Mouse (Mus musculus) lung, postnatal 0 days (tissue): ENCODE measurements at regions not wholly inside any gene's neighbourhood (a gene's known extent, or its start where the extent isn't known, plus 50 kb on each side); places are given as distances from the start of the nearest gene placed in this dataset.

Source experiments
- ATAC-seq: fragments of 200-750 bp; cut with Nextera tagmentation; 2 replicates; pipeline ENCODE4 v1.8.0; 2017; ENCODE audit warnings: moderate library complexity
- DNase-seq: peaks from one replicate; pipeline ENCODE4 v3.0.0-alpha.2; 2016; ENCODE audit warnings: low spot score
- H3K27ac ChIP-seq: fragments of 300-500 bp; sonication (generic); 2 replicates; pipeline ENCODE4 v1.5.1; 2014; ENCODE audit warnings: antibody characterized with exemption, mild to moderate bottlenecking, low read length, mixed read lengths
- H3K27me3 ChIP-seq: fragments of 300-500 bp; sonication (generic); replicated peaks from 2 replicates; pipeline ENCODE4 v1.6.1; 2014; ENCODE audit warnings: low read length, mixed read lengths; ENCODE audit not compliant: insufficient read depth
- H3K36me3 ChIP-seq: fragments of 300-500 bp; sonication (generic); 2 replicates; pipeline ENCODE4 v1.6.1; 2014; ENCODE audit warnings: low read length, mixed read lengths; ENCODE audit not compliant: insufficient read depth
- H3K4me1 ChIP-seq: fragments of 300-500 bp; sonication (generic); 2 replicates; pipeline ENCODE4 v1.6.1; 2014; ENCODE audit warnings: antibody characterized with exemption, low read depth, low read length, mixed read lengths; ENCODE audit not compliant: insufficient read depth
- H3K4me2 ChIP-seq: fragments of 300-500 bp; sonication (generic); replicated peaks from 2 replicates; pipeline ENCODE4 v1.6.1; 2014; ENCODE audit warnings: low read depth, mild to moderate bottlenecking, low read length, moderate library complexity, mixed read lengths
- H3K4me3 ChIP-seq: fragments of 300-500 bp; sonication (generic); 2 replicates; pipeline ENCODE4 v1.5.1; 2014; ENCODE audit warnings: low read depth, low read length
- H3K9ac ChIP-seq: fragments of 300-500 bp; sonication (generic); replicated peaks from 2 replicates; pipeline ENCODE4 v1.6.1; 2014; ENCODE audit warnings: low read depth, mild to moderate bottlenecking
- H3K9me3 ChIP-seq: fragments of 300-500 bp; sonication (generic); 2 replicates; pipeline ENCODE4 v1.6.1; 2016; ENCODE audit warnings: low read length, mixed read lengths
- CTCF ChIP-seq: IDR thresholded peaks from 2 replicates; pipeline ENCODE4 v1.5.1; 2016; ENCODE audit warnings: antibody characterized with exemption, mild to moderate bottlenecking
- EP300 ChIP-seq: IDR thresholded peaks from 2 replicates; pipeline ENCODE4 v1.6.1; 2016; ENCODE audit warnings: antibody characterized with exemption, mild to moderate bottlenecking, control low read depth
- WGBS: fragments of 180-500 bp; shearing (Covaris S2); extraction: QIAGEN DNeasy Blood & Tissue Kit; methylation state at CpG from one replicate; pipeline ENCODE4 v1.1.7; 2014; 5-methylcytosine and 5-hydroxymethylcytosine counted together

DNA sequence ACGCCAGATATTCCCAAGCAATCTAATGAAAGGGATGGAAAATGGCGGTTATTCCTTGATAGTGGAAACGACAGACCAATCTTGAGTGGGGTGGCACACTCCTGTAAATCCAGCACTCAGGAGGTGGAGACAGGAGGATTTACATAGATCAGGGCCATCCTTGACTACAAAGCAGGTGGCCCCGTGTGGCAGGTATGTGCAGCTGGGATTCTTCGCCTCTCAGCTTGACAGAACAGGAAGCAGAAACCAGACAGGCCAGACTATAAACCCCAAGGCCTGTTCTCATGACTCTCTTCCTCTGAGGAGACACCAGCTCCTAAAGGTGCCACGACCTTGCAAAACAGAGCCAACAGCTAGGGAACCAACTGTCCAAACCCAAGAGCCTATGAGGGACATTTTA is 449.7 kb downstream of the Cd83 start:
- Histone ChIP-seq H3K4me3 (no peak overlapping the region), H3K9ac (no peak overlapping the region), H3K4me2 (no peak overlapping the region), H3K4me1 (no peaks in the 10 kb centered on the region; the same call in 1 of the 2 replicates), H3K9me3 (no peaks in the 10 kb centered on the region), H3K27me3 (no peaks in the 10 kb centered on the region), H3K36me3 (no peaks in the 10 kb centered on the region), H3K27ac (no peak overlapping the region)
- 81% methylated on average over 6 of the region's 6 CpGs for WGBS
- ATAC-seq, result no peak
- no peak for DNase-seq
- TF ChIP-seq EP300 (no peak), CTCF (no peak)

DNA sequence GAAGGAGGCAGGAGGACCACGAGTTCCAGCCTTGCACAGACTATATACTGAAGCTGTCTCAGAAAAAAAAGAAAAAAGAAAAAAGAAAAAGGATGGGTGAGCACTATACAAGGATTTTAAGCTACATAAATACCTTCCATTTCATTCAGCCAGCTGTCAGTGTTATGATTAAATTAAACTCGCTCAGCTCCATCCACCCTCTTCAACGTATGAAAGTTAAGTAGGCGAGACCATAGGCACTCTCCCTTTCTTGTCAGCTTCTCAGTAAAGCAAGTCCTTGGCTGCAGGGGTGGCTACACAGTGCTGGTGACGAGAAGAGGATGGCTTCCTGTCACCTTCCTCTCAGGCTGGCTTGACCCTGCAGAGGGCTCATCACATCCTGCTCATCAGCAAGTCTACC is 450.7 kb downstream of the Cd83 start:
- no peak overlapping the region for H3K27ac ChIP-seq
- DNase-seq, result no peak
- no peaks in the 10 kb centered on the region for H3K4me1 ChIP-seq
- TF ChIP-seq CTCF, result no peak
- TF ChIP-seq EP300, result no peak
- no peak overlapping the region for H3K4me2 ChIP-seq
- 72% methylated on average over 5 of the region's 5 CpGs for WGBS
- H3K27me3 ChIP-seq, result no peaks in the 10 kb centered on the region
- no peak overlapping the region for H3K4me3 ChIP-seq
- no peaks in the 10 kb centered on the region for H3K36me3 ChIP-seq
- no peaks in the 10 kb centered on the region for H3K9me3 ChIP-seq
- no peak for ATAC-seq
- no peak overlapping the region for H3K9ac ChIP-seq

DNA sequence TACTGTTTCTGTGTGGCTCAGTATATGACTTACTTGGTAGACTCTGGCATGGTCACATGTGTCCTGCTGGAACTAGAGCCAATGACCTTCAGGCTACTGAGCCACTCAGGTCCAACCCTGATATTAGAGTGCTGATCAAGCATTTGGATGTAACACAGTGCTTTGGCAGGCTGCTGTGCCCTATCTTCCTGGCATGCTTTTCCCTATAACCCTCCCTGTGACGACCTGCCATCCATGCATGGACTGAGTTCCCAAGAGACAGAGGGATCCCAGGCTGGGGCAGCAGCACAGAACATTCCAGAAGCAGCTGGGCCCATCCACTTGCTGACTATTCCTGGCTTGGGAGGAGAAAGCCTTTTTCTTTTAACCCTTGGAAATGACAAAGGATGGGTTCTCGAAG is 451.4 kb downstream of the Cd83 start:
- H3K27ac ChIP-seq, result no peak overlapping the region
- H3K4me3 ChIP-seq, result no peak overlapping the region
- ATAC-seq, result no peak
- no peak overlapping the region for H3K4me2 ChIP-seq
- TF ChIP-seq EP300 (no peak), CTCF (no peak)
- H3K4me1 ChIP-seq, result no peaks in the 10 kb centered on the region
- no peak overlapping the region for H3K9ac ChIP-seq
- H3K9me3 ChIP-seq, result no peaks in the 10 kb centered on the region
- 87% methylated on average over 2 of the region's 2 CpGs for WGBS
- no peak for DNase-seq
- H3K27me3 ChIP-seq, result no peaks in the 10 kb centered on the region
- H3K36me3 ChIP-seq, result no peaks in the 10 kb centered on the region

DNA sequence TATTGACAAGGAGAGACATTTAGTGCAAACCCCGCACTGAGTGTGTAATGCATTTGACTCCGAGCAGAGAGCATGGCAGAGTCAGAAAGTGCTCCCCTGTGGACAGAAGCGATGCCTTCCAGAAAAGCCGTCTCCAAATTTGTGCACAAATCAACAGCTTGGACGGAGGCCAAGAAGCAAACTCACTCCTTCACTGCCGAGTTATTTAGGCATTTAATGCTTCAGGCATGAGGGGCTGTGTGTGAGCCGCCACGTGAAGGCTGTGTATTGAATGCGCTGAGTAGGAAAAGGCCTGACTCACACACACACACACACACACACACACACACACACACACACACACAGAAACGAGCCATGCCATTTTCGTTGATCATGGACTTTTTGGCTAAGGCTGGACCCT is 453.7 kb downstream of the Cd83 start:
- ATAC-seq, result no peak
- no peaks in the 10 kb centered on the region for H3K27me3 ChIP-seq
- WGBS, result 38% methylated on average over 11 of the region's 11 CpGs

DNA sequence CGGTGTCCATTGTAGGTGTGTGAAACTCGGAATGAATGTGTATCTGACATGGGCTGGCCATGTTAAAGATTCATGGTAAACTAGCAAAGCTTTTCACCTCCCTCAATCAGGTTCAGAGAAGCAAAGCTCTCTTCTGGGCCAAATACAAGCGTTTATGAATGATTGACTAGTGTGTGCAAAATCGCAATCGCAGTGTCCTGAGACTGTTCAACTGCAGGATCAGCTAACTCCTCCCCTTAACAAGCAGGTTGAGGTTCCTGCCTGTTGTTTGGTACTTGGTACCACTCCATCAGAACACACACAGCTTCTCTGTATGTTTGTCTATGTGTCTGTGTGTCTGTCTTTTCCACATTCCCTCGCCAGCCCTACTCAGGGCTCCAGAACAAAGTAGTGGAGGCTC is 458.6 kb downstream of the Cd83 start:
- WGBS, result 93% methylated on average over 6 of the region's 6 CpGs
- no peak overlapping the region for H3K4me3 ChIP-seq
- H3K9me3 ChIP-seq, result no peaks in the 10 kb centered on the region
- DNase-seq (no peak), ATAC-seq (no peak)
- H3K4me2 ChIP-seq, result no peak overlapping the region
- H3K27me3 ChIP-seq, result no peaks in the 10 kb centered on the region
- no peaks in the 10 kb centered on the region for H3K4me1 ChIP-seq
- H3K36me3 ChIP-seq, result no peaks in the 10 kb centered on the region
- TF ChIP-seq CTCF, result no peak
- no peak for TF ChIP-seq EP300
- H3K9ac ChIP-seq, result no peak overlapping the region
- H3K27ac ChIP-seq, result no peak overlapping the region

More for the DNA sequence above, 453.7 kb downstream of the Cd83 start:
- no peak overlapping the region for H3K27ac ChIP-seq
- H3K4me1 ChIP-seq, result no peaks in the 10 kb centered on the region
- no peaks in the 10 kb centered on the region for H3K9me3 ChIP-seq
- peak; percentile 38 for DNase-seq
- H3K9ac ChIP-seq, result no peak overlapping the region
- no peaks in the 10 kb centered on the region for H3K36me3 ChIP-seq
- no peak overlapping the region for H3K4me3 ChIP-seq
- H3K4me2 ChIP-seq, result no peak overlapping the region
- TF ChIP-seq EP300 (no peak), CTCF (no peak)

DNA sequence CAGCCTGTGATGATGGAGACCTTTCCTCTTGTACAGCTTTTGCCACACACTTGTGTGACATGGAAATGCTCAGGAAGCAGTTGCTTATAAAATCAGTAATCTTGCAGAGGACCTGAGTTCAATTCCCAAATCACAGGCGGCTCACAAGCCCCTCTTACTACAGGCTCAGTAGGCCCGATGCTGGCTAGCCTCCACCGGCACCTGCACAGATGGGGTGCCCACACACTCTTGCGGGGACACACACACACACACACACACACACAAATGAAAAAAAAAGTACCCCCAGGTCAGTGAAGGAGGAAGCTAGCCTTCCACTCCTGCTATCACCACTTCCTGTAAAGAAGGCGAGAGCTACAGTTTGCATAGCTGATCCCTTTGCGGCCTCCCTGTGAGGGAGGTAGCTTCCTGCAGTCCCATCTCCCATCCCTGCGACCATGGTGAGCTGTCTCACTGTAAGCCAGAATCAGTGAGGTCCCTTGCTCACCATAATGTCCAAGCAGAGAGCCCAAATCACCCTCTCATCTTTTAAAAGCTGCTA is 462.2 kb downstream of the Cd83 start:
- WGBS, result 83% methylated on average over 7 of the region's 7 CpGs
- Histone ChIP-seq H3K27ac (no peak overlapping the region), H3K27me3 (no peaks in the 10 kb centered on the region), H3K9ac (no peak overlapping the region), H3K4me1 (no peaks in the 10 kb centered on the region), H3K9me3 (no peaks in the 10 kb centered on the region), H3K36me3 (no peaks in the 10 kb centered on the region), H3K4me3 (no peak overlapping the region), H3K4me2 (no peak overlapping the region)
- DNase-seq (no peak), ATAC-seq (no peak)
- TF ChIP-seq EP300, result no peak
- no peak for TF ChIP-seq CTCF

DNA sequence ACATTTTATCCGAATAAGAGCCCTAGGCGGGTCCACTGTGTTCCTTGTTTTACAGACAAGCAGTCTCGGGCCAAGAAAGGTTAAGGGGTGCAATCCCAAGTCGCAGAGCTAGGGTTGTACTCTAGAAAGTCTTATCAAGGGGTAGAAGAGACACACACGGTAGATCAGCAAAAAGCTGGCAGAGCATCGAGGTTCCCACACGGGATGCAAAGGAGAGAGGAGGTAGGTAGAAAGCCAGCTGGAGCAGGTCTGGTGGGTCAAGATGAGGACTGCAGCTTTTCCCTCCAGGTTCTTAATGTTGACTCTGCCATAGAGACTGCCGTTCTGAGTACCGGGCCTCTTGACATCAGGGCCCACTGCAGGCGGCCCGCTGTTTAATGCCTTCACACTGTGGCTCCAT is 463.3 kb downstream of the Cd83 start:
- Histone ChIP-seq H3K36me3 (no peaks in the 10 kb centered on the region), H3K27ac (no peak overlapping the region), H3K27me3 (no peaks in the 10 kb centered on the region), H3K9ac (no peak overlapping the region), H3K4me1 (no peaks in the 10 kb centered on the region), H3K4me3 (no peak overlapping the region), H3K9me3 (no peaks in the 10 kb centered on the region), H3K4me2 (no peak overlapping the region)
- DNase-seq, result no peak
- WGBS, result 54% methylated on average over 11 of the region's 11 CpGs
- no peak for ATAC-seq
- no peak for TF ChIP-seq EP300
- TF ChIP-seq CTCF, result no peak
